Mouse (Mus musculus): ENCODE measurements around the gene 1700025G04Rik.

1700025G04Rik gene

DNA sequence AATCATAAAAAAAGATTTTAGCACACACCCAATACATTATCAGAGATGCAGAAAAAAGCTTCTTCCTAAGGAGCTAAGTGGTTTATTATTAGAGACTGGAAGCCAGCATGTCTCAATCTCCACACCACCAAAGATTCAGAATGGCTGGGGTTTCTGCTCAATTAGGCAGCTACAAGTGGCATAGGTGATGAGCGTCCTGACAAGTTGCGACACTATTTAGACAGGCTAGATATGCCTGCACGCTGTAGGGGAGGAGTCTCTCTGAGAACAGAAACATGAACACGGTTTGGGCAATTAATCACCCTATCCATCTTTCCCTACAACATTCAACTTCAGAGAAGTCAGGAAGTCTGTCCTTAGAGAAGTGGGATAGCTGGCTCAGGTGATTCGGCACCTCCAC lies 134.1 kb downstream of the 1700025G04Rik start:
- no peak for DNase-seq

DNA sequence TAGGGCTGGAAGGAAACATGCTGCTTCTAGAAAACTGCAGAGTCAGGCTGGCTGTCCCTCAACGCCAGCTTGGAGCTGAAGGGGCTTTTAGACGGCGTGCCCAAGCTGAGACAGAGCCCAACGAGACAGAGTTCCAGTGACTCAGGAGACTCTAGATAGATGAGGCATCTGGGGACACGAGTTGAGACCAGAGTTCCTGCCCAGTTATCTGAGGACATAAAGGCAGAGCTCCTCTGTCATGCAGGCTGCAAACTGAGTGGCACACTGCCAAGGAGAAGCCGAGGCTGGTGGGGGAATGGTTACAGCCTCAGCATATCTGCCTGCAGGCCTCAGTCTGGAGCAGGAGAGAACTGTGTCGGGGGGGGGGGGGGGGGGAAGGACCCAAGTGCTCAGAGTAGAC lies 136.4 kb downstream of the 1700025G04Rik start:
- peak; percentile 79 for DNase-seq

DNA sequence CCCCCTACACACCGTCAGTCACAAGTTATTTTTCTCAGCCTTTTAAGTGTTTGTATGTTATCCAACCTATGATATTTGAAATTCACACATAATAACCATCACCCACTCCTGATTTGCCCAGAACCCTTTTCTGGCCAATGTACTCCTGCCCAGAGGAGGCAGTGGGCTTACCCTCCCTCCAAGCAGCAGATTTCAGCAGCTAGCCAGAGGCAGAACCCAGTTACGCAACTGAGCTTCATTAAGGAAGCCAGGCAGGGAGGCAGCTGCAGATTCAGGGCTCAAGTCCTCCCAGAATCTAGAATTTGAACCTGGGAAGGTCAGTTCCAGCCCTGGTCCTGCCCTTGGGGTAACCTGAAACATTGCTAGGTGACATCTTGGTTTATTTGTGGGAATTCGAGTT lies 141.9 kb downstream of the 1700025G04Rik start:
- peak; percentile 54 for DNase-seq

DNA sequence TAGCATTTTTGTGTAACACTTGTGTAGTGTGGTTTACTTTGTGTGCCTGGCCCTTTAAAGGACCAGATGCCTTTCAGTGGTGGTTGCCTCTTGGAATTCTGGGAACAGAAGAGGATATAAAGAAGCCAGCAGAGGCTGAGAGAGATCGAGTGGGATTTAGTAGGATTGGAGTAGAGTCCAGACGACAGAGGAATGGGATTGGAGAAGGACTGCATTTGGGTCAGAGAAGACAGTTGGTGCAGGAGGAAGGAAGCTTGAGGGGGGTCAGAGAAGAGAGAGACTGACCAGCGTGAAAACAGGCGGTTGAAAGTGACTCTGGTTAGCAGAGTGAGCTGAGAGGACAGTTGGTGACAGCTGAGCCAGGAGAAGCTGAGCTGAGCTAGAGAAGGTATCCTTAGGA lies 142.4 kb downstream of the 1700025G04Rik start:
- peak; percentile 79 for DNase-seq

DNA sequence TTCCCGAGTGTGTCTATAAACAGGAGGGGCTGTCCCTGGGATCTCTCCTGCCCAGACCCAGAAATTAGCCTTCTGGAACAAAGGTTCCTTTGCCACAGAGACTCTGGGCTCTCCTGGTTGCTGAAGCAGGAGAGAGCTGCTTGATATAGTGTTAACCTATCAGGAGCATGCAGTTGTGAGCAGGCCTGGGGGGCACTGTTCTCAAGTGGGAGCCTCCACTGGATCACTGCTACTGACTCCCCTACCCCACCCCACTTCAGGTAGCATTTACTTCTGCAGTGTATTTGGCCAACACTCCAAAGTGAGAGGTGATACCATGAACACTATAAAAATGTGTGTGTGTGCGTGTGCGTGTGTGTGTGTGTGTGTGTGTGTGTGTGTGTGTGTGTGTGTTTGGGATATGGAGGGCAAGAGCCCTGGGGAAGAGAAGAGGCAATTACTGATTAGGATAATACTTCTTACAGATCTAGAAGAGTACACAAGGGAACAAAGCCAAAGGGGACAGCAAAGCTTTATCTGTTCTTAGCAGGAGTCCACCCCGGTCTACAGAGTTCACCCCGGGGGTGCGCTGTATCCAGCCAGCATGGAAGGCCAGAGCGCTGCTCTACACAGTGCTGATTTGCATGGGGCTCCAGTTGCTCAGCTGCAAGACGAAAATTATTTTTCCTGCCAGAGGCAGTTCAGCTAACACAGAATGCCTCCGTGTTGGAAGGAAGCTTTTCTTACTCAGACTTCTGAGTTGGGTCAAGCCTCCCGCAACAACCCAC lies 145.3 kb downstream of the 1700025G04Rik start:
- peak; percentile 70 for DNase-seq

DNA sequence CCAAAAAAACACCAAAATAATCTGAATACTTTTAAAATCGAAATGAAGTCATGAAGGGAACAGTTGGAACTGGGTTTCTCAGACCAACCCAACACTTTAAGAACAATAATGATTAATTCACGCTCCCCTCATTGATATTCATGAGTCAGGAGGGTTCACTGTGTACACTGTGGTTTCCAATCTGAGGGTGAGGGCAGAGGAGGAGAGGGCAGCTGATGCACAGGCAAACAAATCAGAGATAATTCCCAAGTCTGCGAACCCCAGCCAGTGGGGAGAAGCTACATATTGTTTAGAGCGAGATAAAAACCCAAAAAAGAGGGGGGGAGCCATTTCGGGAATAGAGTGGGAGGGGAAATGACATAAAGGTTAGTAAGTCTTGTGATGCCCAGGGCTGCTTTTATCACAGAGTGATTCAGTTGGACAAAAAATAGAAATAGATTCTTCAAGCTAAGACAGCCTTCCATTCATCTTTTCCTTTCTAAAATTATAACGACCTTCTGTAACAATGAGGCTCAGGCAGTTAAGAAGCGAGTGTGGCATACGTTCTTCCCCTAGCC lies 146.2 kb downstream of the 1700025G04Rik start:
- DNase-seq: no peak

DNA sequence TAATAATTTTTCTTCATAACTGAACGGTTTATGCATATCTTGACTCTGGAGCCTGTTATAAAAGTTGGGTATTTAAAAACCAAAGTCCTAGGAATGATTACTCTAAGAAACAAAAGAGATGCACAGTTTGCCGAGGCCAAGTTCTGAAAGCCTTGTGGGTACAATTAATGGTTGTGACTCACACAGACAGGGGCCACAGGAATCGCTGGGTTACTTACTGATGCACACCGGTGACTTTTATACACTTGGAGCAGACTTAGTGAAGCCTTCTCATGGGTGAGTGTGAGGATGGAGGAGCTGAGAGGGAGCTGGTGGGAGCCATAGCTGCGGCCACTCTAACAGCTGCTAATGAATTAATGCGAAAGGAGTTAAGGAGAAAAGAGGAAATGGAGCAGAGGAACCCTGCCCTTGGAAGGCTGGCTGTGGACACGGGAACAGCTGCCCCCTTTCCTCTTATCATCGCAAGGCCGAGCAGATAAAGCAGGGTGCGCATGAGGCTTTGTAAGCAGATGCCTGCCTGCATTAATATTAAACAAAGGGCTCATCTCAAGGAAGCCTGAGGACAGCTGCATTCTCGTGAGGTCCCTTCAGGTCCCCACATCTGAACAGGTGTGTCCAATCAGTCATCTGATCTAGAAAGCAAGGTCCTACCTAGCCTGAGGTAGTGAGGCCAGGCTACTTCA lies 146.8 kb downstream of the 1700025G04Rik start:
- peak; percentile 70 for DNase-seq

DNA sequence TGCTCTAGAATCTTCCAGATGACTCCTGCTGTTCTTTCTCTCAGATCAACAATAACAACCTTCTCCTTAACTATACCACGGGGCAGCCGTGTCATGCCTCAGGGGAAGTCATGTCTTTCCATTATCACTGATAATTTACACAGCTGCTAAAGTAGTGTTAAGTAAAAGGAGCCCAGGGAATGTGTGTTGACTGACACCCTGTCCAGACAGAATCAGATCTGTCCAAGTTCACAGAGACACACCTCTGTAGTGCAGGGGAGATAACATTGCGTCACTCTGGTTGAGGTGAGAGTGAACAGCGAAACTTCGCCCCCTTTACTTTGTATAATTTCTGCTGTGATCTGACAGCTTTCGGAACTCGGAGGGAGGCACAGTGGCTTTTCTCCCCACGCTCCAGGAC lies 149.9 kb downstream of the 1700025G04Rik start:
- no peak for DNase-seq

DNA sequence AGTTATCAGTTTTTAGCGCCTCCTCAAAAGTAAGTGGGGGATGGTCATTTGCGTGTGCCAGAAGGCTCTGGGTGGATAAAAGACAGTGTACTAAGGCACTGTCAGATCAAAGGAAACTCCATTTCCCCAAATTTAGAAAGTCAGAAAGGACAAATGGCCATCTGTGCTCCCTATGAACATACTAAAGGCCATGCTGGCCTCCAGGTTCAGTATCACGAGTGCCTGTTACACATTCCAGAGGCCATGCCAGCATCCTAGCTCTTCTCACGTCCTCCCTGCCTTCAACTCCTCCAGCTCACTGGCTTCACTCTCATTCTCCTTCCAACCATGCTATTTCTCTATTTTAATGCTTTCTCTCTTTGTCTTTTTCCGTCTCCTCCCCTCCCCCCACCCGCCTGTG lies 150.4 kb downstream of the 1700025G04Rik start:
- no peak for DNase-seq

DNA sequence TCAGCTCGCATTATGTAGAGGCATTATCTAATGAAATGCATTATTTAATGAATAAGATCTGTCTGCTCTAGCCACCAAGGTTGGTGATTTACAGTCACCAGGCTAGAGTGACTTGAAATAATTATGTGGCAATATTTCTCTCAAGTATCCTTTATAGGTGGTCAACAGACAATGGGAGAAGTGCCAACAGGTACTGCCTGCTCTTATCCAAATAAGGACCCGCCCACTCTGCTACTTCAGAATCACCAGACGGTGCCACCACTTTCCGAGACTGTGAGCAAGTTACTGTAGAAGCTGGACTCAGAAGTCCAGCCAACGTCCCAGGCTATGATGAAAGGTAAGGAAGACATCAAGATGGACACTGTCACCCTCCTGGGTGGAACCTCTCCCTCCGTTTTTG lies 156.3 kb downstream of the 1700025G04Rik start:
- DNase-seq: no peak

DNA sequence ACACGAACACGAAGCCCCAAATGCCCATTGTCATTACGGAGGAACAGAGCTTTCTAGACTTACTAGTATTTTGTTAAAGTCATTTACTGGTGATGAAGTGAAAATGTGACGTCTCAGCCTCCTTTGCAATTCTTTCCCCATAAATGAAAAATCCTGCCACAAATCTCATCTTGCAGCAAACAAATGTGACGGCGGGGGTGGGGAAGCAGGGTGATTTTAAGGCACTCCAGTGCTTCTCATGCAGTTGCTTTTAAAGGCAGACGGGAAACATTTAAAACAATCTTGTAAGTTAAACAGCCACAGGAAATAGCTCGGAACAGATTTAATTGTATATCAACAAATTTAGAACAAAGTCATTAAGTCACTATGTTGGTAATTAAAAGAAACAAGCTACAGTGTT lies 163.1 kb downstream of the 1700025G04Rik start:
- DNase-seq: no peak

DNA sequence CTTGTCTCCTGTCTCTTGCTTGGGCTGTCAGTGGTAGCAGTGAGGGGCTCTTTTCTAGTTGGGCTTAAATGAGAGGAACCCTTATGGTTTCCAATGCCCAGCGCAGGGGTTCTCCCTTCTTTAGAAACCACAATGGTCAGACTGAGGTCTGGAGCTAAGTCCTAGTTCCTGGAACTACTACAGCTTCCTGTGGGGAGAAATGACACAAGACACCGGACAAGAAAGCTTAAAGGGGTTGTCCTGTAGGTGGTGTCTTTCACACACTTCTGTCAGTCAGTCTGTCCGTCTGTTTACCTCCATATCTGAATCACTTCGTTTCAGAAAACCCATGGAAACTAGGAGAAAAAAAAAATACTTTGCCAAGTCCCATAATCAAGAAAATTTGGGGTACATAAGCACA lies 163.8 kb downstream of the 1700025G04Rik start:
- no peak for DNase-seq

DNA sequence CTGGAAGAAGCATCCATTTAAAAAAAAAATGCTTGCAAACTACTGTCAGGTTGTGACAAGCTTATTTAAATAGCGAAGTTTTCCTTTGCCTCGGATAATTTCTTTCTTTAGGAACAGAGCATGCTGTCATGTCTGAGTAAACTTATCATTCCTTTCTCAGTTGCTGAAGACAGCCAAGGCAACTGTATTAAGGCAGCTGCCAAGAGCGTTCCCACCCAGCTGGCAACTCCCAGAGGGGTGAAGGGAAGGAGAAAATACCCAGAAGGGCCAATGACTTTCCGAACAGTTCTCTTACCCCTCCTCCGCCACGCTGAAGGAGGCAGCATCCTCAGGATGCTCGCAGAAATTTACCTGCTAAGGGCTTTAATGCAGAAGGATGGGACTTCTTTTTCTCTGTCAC lies 164.2 kb downstream of the 1700025G04Rik start:
- no peak for DNase-seq

DNA sequence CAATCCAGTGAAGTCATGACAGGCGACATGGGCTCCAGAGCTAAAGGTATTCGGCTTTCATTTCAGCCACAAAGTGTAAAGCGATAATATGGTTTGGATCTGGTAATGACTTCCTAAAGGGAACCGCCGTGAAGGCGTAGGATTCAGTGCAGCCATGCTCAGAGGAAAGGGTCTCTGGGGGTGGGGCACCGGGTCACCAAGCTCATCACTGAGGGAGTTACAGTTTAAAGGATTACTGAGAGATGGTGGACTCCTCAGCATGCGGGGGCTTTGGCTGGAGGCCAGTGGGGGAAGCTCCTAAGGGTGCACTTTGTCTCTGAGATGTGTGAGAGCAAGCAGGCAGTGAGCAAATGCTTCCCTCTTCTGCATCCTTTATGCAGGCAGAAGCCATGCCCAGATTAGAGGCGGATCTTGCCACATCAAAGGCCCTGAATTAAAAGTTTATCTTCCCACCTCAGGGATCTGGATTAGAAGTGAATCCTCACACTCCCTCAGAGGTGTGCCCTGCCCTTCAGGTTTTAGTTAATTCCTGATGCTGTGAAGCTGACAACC lies 171.0 kb downstream of the 1700025G04Rik start:
- no peak for DNase-seq

DNA sequence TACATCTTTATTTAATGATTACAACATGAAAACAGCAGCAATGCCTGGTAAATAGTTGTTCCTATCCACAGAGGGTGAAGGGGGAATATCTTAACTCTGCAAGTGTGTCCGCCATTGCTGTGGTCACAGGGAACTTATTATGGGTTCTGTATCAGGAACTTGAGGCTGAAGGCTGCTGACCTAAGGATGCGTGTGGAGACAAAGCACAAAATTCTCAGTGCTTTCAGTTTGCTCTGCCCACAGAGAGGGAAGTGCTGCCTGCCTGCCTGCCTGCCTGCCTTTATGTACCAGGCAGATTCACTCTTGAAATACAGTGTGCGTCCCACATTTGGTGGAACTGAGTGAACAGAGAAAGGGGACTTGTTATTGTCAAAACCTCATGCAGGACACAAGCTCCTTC lies 172.2 kb downstream of the 1700025G04Rik start:
- DNase-seq: no peak

DNA sequence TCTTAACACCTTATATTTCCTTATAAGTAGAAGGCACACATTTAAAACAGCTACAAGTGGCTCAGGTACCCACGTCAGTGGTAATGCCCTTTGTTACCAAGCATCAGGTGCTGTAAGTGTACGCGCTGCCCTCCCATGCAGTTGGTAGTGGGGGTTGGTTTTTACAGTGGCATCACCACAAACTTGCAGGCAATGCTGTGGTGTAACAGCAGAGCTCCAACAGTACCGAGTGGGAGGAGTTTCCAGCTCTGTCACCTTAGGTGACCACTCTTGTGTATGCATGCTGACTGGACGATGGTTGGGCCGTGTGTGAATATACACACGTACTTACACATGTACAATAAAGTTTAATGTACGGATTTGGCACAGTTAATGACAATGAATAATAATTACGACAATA lies 175.4 kb downstream of the 1700025G04Rik start:
- no peak for DNase-seq

DNA sequence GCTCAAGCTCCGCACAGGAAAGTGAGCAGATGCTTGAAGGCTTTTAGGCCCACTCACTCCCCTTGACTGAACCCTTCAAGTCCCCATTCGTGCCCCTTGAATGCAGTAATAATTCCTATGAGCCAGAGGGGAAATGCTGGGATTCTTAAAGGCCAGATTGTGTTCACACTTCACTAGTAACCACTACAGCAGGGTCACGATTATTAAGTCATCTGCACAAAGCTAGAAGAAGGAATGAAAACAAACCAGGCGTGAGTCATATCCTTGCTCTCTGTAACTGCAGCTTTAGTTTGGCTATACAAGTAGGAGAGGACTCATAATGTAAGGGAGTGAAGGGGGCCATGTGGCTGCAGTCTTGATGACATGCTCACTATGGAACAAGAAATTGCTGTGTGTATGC lies 182.9 kb downstream of the 1700025G04Rik start:
- peak; percentile 31 for DNase-seq

DNA sequence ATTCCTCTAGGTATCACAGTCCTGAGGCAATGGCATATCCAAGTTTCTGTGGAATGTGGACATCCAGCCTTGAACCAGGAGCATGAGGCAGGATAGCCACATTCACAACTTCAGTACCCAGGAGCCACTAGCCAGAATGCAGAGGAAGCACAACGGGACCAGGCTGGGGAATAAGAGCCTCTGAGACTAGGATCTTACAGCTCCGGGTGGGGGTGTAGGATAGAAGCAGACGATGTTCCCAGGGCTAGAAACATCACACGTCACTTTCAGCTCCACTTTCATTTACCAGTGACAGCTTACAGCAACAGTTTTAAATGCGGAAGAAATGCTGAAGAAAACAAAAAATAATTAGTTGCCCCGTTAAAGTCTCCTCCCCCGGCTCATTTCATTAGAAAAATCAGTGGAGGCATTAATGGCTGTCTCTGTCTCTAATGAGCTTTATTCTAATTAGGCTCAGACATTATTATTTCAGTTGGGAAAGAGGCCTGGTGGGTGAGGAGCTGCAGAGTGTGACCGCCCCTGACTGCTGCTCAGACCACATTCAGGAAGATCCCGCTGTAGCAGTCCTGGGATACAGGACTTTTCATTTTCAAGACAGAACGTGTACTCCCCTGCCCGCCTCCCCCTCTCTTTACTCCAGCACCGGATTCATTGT lies 189.1 kb downstream of the 1700025G04Rik start:
- peak; percentile 80 for DNase-seq

DNA sequence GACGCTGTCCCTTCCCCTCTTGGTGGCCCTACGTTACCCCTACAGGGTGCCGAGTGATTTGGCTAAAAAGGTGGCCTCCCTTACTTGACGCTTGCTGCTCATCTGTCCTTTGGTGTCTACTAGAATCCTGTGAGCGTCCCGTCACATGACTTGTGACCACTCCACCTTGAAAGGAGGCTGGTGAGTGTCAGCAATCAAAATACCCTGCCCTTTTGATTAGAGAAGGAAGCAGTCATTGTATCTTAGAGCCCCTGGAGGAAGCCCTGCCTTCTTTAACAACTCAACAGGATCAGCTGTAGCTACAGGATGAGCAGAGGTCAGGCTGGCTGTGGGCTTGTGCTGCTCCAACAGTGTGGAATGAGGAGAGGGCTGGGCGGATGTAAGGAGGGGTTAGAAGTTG lies 190.0 kb downstream of the 1700025G04Rik start:
- no peak for DNase-seq

DNA sequence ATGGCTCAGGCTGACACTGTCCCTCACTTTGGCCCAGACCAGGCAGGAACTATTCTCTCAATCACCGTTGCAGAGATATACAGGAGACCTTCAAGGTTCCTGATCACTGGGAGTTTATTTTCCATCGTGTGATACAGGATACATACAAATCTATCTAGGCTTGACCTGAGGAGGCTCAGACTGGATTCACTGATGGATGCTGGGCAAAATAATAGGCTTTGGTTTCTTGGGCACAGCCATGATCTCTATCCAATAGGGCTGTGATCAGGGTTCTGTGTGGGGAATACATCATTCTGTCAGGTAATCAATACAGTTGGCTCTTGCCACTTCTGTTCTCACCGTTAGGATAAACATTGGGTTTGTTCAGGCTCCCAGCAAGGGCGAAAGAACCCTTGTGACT lies 194.5 kb downstream of the 1700025G04Rik start:
- DNase-seq: no peak

DNA sequence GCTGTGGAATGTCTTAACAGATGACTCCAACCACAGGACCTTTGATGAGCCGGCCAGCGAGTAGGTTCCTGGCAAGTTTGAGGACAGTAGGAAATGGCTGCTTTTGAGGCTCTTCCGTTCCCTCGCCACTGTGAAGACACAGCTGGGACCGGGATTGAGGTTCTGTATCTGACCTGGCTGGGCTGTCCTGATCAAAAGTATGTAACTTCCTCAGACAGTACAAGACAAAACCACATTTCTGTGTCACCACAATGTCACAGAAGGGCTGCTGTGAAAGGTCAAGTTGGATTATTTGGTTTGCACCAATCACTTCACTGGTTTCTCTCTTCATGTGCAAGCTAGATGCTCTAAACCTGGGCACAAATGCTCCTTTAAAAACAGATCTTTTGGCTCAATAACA lies 195.9 kb downstream of the 1700025G04Rik start:
- DNase-seq: no peak

DNA sequence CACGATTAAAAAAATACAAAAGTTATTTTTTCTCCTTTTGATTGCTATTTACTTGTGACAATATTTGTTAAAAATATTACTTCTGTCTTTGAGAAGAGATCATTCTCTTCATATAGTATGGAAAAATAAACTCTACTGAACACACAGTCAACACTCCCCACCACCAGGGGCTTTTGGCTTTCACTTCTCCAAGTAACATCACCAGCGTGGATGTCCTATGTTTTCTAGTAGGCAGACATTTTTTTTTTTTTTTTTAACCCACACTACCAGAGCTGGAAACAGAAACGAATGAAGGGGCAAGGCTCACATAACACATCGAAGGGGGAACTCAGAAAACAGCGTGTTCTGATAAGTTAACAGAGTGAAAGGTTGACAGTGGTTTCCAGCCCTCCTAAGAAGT lies 197.9 kb downstream of the 1700025G04Rik start:
- no peak for DNase-seq

DNA sequence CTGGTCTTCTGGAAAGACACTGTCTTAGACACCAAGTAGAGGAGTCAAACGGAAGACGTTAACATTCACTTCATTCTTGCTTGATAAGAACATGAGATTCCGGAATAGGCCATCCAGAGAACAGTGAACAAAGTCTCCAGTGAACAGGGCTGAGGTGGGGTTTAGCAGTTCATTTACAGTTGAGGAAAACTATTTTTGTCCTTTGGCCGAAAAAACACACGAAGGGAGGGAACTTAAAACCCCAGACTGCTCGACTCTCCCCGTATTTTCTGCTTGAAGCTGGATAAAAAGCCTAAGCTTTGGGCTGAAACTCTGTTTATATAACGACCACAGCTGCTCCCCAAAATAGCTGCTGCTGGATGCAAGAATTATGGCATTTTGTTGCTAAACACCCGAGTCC lies 198.7 kb downstream of the 1700025G04Rik start:
- no peak for DNase-seq
